Mouse (Mus musculus) megakaryocyte, embryonic 14.5 days (primary cell): ENCODE measurements around the gene Prss57. TPM values are rescaled to one million over a fixed set of nuclear protein-coding genes. Genes with fewer than 3 reads are reported as not detected.

Experiments
- H3K27me3 ChIP-seq: replicated peaks from 2 replicates; pipeline ENCODE3; 2012; ENCODE audit warnings: inconsistent platforms
- H3K36me3 ChIP-seq: replicated peaks from 2 replicates; pipeline ENCODE3; 2012; ENCODE audit warnings: low read length, inconsistent platforms, mixed read lengths
- H3K4me1 ChIP-seq: 2 replicates; pipeline ENCODE4 v1.6.1; 2012; ENCODE audit warnings: inconsistent platforms
- H3K4me3 ChIP-seq: replicated peaks from 2 replicates; pipeline ENCODE3; 2012; ENCODE audit warnings: moderate library complexity, mild to moderate bottlenecking, inconsistent platforms
- H3K9me3 ChIP-seq: 2 replicates; pipeline ENCODE4 v1.6.1; 2012; ENCODE audit warnings: inconsistent platforms
- FLI1 ChIP-seq: IDR thresholded peaks from 2 replicates; pipeline ENCODE4 v1.6.1; 2012; ENCODE audit warnings: low read length, inconsistent platforms, mixed read lengths
- GATA1 ChIP-seq: IDR thresholded peaks from 3 replicates; pipeline ENCODE4 v1.6.1; 2012; ENCODE audit warnings: mixed read lengths, low read length, inconsistent platforms, borderline replicate concordance
- polyA plus RNA-seq: library from polyadenylated mRNA; stranded (reverse); fragments of >175 nt; gene quantifications from 2 replicates; pipeline ENCODE4 v1.2.3, GENCODE M21; 2012; ENCODE audit warnings: low replicate concordance; ENCODE audit not compliant: insufficient read depth

Gene Prss57
- polyA plus RNA-seq, result 0.70 TPM in 1 of 2 replicates, not detected in the other

DNA sequence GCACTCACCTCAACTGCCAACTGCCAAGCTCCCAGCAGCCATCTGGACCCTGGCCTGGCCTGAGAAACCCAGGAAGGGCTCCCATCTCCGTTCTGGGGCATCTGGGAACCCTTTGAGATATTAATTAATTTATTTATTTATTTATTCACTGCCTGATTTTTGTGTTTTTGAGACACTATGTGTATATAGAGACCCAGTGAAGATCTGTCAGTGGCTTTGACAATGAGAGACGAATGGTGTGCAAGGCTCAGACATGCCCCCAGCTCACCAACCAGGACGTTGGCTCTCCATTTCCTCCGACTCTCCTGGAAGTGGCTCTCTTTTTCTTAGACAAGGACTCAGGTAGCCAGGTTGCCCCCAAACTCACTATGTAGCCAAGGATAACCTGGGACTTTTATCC is at the start of gene Prss57:
Gene Prss57, minus strand, starts transcription at position 101 of the 400 bp plus-strand sequence.
- TF ChIP-seq FLI1, result no peak

GRCm38 (mm10) chr10:79840091-79840490 is 49.3 kb upstream of the Prss57 start:
- no peaks in the 10 kb centered on the region for H3K27me3 ChIP-seq
- no peak for TF ChIP-seq GATA1
- peak overlapping the region; percentile 42 for H3K4me3 ChIP-seq
- peaks cover 78% of the 10 kb centered on the region for H3K4me1 ChIP-seq
- H3K9me3 ChIP-seq, result no peaks in the 10 kb centered on the region
- H3K36me3 ChIP-seq, result no peaks in the 10 kb centered on the region

More for the DNA sequence above, at the start of gene Prss57:
- Histone ChIP-seq H3K4me1 (peaks cover 46% of the 10 kb centered on the region), H3K9me3 (peaks cover 2% of the 10 kb centered on the region; the same call in 1 of the 2 replicates), H3K27me3 (peaks cover 30% of the 10 kb centered on the region), H3K36me3 (no peaks in the 10 kb centered on the region), H3K4me3 (no peak within 1 kb of the TSS)

DNA sequence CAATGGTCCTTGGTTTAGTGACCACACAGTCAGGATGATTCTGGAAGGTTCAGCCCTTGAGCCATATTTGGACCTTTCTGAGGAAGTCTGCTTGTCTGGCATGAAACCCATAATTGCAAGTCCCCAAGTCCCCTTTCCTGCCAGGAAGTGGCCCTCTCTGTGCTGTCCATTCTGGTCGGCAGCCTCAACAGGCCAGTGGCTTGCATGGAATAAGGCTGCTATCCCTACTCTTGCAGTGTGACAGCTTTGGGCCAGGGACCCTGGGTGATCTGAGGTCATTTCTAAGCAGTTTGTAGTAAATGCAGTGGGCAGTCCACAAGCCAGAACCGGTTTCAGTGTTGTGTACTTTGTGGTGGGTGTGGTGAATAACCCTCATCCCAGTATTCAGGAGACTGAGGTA is 47.4 kb upstream of the Prss57 start:
- no peaks in the 10 kb centered on the region for H3K9me3 ChIP-seq
- H3K36me3 ChIP-seq, result no peaks in the 10 kb centered on the region
- H3K4me3 ChIP-seq, result peak overlapping the region; percentile 66
- peaks cover 81% of the 10 kb centered on the region for H3K4me1 ChIP-seq
- H3K27me3 ChIP-seq, result no peaks in the 10 kb centered on the region
- TF ChIP-seq GATA1, result no peak
- TF ChIP-seq FLI1, result no peak; the same call in 1 of the 2 replicates

DNA sequence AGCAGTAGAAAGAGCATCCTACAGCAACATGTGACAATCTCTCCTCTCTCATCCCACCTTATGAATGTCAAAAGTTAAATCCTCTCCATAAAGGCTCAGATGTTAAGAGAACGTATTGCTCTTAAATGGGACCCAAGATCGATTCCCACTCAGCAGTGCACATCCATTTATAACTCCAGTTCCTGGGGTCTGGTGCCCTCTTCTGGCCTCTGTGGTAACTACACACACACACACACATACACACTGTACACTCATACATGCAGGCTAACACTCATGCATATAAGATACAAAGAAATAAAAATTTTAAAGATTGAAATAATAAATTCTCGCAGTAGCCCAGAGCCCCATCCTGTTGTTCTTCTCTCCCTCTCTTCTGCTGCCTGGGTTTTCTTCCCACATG is 46.2 kb upstream of the Prss57 start:
- no peak overlapping the region for H3K4me3 ChIP-seq
- TF ChIP-seq GATA1 (no peak), FLI1 (no peak)
- no peaks in the 10 kb centered on the region for H3K27me3 ChIP-seq
- no peaks in the 10 kb centered on the region for H3K36me3 ChIP-seq
- H3K9me3 ChIP-seq, result no peaks in the 10 kb centered on the region
- peaks cover 83% of the 10 kb centered on the region for H3K4me1 ChIP-seq

DNA sequence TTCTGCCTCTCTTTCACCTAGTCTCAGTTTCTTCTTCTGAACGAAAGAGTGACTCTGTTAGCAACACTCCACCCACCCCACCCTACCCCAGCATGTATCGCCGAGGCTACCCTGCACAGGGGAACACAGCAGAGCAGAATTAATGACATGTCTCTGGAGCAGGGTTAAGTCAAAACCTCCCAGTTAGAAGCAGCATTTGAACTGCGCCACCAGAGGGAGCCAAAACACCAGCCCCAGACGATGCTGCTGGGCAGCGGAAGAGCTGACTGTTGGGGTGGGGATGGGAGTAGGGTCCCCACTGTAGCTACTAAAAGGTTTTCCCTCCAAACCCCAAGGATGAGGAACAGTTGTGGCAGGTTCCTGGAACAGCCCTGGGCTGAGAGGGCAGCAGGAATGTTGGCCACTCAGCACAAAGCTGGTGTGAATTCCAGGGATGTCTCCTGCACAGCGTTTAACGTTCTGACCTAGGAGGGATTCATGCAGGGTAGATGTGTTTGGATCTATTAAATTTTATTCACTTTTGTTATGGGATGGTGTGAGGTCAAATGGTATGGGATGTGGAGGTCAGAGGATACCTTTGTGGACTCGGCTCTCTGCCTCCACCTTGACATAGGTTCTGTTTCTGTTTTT is 44.1 kb upstream of the Prss57 start:
- no peaks in the 10 kb centered on the region for H3K36me3 ChIP-seq
- peaks cover 6% of the 10 kb centered on the region for H3K27me3 ChIP-seq
- peak overlapping the region; percentile 46 for H3K4me3 ChIP-seq
- no peaks in the 10 kb centered on the region for H3K9me3 ChIP-seq
- TF ChIP-seq FLI1 (no peak), GATA1 (no peak)
- peaks cover 79% of the 10 kb centered on the region for H3K4me1 ChIP-seq

- H3K36me3 ChIP-seq, result no peaks in the 10 kb centered on the region
- TF ChIP-seq FLI1 (no peak), GATA1 (no peak)
- H3K9me3 ChIP-seq, result 0 out of 2 replicates have a peak, but pooled peaks cover under 1% of the 10 kb centered on the region
- H3K4me1 ChIP-seq, result peaks cover 76% of the 10 kb centered on the region
- H3K27me3 ChIP-seq, result peaks cover 19% of the 10 kb centered on the region
- H3K4me3 ChIP-seq, result no peak overlapping the region
These were observed 42.0 kb upstream of the Prss57 start for GRCm38 (mm10) chr10:79832786-79833181.

DNA sequence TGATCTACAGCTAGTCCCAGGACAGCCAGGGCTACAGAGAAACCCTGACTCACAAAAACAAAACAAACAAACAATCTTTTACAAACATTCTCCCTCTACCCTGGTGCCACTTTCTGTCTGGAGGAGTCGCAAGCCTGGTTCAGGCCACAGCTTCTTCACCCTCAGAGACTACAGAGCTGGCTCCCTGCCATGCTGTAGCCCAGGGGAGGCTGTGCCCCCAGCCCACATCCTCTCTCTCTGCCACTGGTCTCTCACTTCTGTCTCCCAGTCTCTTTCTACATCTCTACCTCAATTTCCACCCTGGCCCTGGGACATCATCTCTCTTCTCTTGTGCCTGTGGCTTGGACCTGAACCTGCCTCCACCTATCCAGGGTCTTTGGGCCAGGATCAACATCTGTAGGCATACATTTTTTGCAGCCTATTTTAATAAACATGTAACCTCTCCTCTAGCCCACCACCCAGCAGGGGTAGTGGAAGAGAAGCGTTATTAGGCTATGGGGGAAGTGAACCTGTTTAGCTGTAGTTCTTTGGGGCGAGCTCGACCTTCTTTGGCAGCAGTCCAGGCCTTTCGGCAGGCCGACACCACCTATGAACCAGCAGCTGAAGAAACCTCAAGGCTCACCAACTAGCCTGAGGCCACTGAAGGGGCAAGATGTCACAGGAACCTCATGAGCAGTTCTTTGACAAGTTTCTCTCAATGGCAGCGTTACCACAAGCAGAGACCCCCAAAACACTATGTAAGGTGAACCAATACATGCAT is 41.4 kb upstream of the Prss57 start:
- Histone ChIP-seq H3K27me3 (peaks cover 21% of the 10 kb centered on the region), H3K9me3 (peaks cover 6% of the 10 kb centered on the region), H3K36me3 (no peaks in the 10 kb centered on the region), H3K4me3 (no peak overlapping the region), H3K4me1 (peaks cover 73% of the 10 kb centered on the region)
- TF ChIP-seq FLI1, result no peak
- TF ChIP-seq GATA1, result no peak

DNA sequence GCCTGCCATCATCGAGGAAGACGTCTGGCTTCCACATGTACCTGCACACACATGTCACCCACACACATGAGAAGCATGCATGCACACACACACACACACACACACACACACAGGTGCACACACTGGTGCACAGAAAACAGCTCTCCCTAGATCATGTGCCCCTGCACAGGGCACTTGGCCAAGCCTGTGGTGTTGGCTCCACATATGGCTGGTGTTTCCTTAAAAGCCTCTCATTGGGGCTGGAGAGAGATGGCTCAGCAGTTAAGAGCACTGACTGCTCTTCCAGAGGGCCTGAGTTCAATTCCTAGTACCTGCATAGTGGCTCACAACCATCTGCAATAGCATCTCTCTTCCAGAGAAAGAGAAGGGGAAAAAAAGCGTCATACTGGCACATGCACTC is 40.8 kb upstream of the Prss57 start:
- H3K9me3 ChIP-seq, result peaks cover 12% of the 10 kb centered on the region
- H3K4me1 ChIP-seq, result peaks cover 68% of the 10 kb centered on the region
- no peaks in the 10 kb centered on the region for H3K36me3 ChIP-seq
- TF ChIP-seq FLI1 (no peak), GATA1 (no peak)
- peaks cover 27% of the 10 kb centered on the region for H3K27me3 ChIP-seq
- H3K4me3 ChIP-seq, result no peak overlapping the region

DNA sequence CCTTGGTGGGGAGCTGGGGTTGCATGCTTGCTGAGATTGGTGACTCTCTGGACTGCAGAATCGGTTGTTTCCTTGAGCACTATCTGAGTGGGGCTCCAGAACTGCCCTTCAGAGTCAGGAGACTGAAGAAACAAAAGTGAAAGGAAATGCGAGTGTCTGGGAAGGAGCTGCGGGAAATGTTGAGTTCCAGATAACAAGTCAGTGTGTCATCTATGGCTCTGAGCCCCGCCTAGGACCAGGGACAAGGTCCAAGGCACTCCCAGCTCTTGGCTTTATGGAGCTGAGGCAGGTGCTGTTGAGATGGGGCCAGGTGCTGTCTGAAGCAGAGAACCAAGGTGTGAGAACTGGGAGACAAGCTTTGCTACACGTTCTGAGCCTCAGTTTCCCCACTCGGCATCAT is 33.7 kb upstream of the Prss57 start:
- Histone ChIP-seq H3K27me3 (peaks cover 44% of the 10 kb centered on the region), H3K4me3 (peak overlapping the region; percentile 89), H3K36me3 (peaks cover 9% of the 10 kb centered on the region), H3K4me1 (peaks cover 54% of the 10 kb centered on the region), H3K9me3 (peaks cover 23% of the 10 kb centered on the region)
- TF ChIP-seq FLI1 (no peak), GATA1 (peak; percentile 26; the same call in 1 of the 3 replicates)

- Histone ChIP-seq H3K9me3 (peaks cover 23% of the 10 kb centered on the region), H3K27me3 (peaks cover 45% of the 10 kb centered on the region), H3K36me3 (peaks cover 16% of the 10 kb centered on the region), H3K4me1 (peaks cover 48% of the 10 kb centered on the region), H3K4me3 (no peak overlapping the region)
- TF ChIP-seq FLI1, result no peak
These were observed 32.2 kb upstream of the Prss57 start for GRCm38 (mm10) chr10:79823011-79823410.

GRCm38 (mm10) chr10:79822372-79822771 is 31.6 kb upstream of the Prss57 start:
- no peak for TF ChIP-seq FLI1
- no peak for TF ChIP-seq GATA1
- Histone ChIP-seq H3K36me3 (peaks cover 16% of the 10 kb centered on the region), H3K4me3 (no peak overlapping the region), H3K4me1 (peaks cover 44% of the 10 kb centered on the region), H3K9me3 (peaks cover 19% of the 10 kb centered on the region), H3K27me3 (peaks cover 43% of the 10 kb centered on the region)
